Mouse (Mus musculus): ENCODE results near the gene BC061237. TPM values are rescaled to one million over a fixed set of nuclear protein-coding genes. Genes with fewer than 3 reads are reported as not detected.
"Not testable (repeated sequence)": the region's sequence is repeated elsewhere in the genome, so short reads cannot be mapped to it uniquely, and the experiment has no call there.

The BC061237 gene
- polyA plus RNA-seq (2016; fragmentation: Nextera tagmentation; extraction: Ambion mirVana), result not detected in 2 replicates

- H3K9ac ChIP-seq; ATAC-seq (ENCODE audit: insufficient number of reproducible peaks, insufficient read depth, low FRiP score, low TSS enrichment); H3K4me3 ChIP-seq; H3K27me3 ChIP-seq; H3K9me3 ChIP-seq; H3K4me1 ChIP-seq; H3K36me3 ChIP-seq; H3K4me2 ChIP-seq (replicated peaks); H3K27ac ChIP-seq: not testable (repeated sequence)
- WGBS, result 100% methylated on average over 1 of the region's 1 CpGs
These were observed at the start of gene BC061237 for GRCm38 (mm10) chr14:44492163-44492562. BC061237 (plus strand) TSS chr14:44492463.

GRCm38 (mm10) chr14:44517976-44518375 is 25.7 kb downstream of the BC061237 start, which contains the start of gene Gm17093:
Gm17093 (plus strand) TSS chr14:44518276.
- H3K4me1 ChIP-seq; H3K4me3 ChIP-seq; H3K27me3 ChIP-seq; ATAC-seq (ENCODE audit: insufficient number of reproducible peaks, insufficient read depth, low FRiP score, low TSS enrichment); H3K4me2 ChIP-seq (replicated peaks); H3K9me3 ChIP-seq; H3K36me3 ChIP-seq; H3K27ac ChIP-seq; H3K9ac ChIP-seq: not testable (repeated sequence)
- WGBS, result 82% methylated on average over 5 of the region's 5 CpGs

GRCm38 (mm10) chr14:44547961-44548360 is 55.7 kb downstream of the BC061237 start:
- not testable (repeated sequence) for H3K36me3 ChIP-seq; H3K27ac ChIP-seq; H3K9me3 ChIP-seq; ATAC-seq (ENCODE audit: insufficient number of reproducible peaks, insufficient read depth, low FRiP score, low TSS enrichment); H3K27me3 ChIP-seq; H3K4me1 ChIP-seq; H3K4me3 ChIP-seq; H3K9ac ChIP-seq; H3K4me2 ChIP-seq (replicated peaks)
- 85% methylated on average over 5 of the region's 5 CpGs for WGBS

Other genes starting within 250 kb of the BC061237 start
- not detected in 2 replicates for gene Gm8220, start 206.9 kb upstream of the BC061237 start, polyA plus RNA-seq (2016; fragmentation: Nextera tagmentation; extraction: Ambion mirVana)
- gene Gm5930, start 153.9 kb upstream of the BC061237 start, polyA plus RNA-seq (2016; fragmentation: Nextera tagmentation; extraction: Ambion mirVana), result not detected in 2 replicates
- not detected in 2 replicates for gene Gm8229, start 127.1 kb upstream of the BC061237 start, polyA plus RNA-seq (2016; fragmentation: Nextera tagmentation; extraction: Ambion mirVana)
- not detected in 2 replicates for gene Gm3371, start 81.8 kb upstream of the BC061237 start, polyA plus RNA-seq (2016; fragmentation: Nextera tagmentation; extraction: Ambion mirVana)
- gene Gm8232, start 58.8 kb upstream of the BC061237 start, polyA plus RNA-seq (2016; fragmentation: Nextera tagmentation; extraction: Ambion mirVana), result not detected in 2 replicates
- not detected in 2 replicates for gene Gm17093, start 25.8 kb downstream of the BC061237 start, polyA plus RNA-seq (2016; fragmentation: Nextera tagmentation; extraction: Ambion mirVana)
- not detected in 2 replicates for gene Gm8247, start 90.7 kb downstream of the BC061237 start, polyA plus RNA-seq (2016; fragmentation: Nextera tagmentation; extraction: Ambion mirVana)
- not detected in 2 replicates for gene Gm5624, start 135.5 kb downstream of the BC061237 start, polyA plus RNA-seq (2016; fragmentation: Nextera tagmentation; extraction: Ambion mirVana)
- not detected in 2 replicates for gene Gm8257, start 214.0 kb downstream of the BC061237 start, polyA plus RNA-seq (2016; fragmentation: Nextera tagmentation; extraction: Ambion mirVana)